20 mouse cellular contexts compared by ENCODE assay signal in genomic region chr3:130932723-130933122, GRCm38 (mm10).
DNase-seq lines count a peak whose midpoint lies in the region; ATAC-seq lines count a peak whose summit lies in the region.
"Had no signal": no experiment of that assay in that cellular context is flagged by ENCODE, and none has a peak within 500 bp of the region (broad histone marks: within the 10 kb centered on the region; RNA-seq: fewer than 3 reads in every experiment).

No protein-coding gene starts in this region.

- no peak overlapping the region for H3K4me3 ChIP-seq in limb, embryonic 15.5 days
- no peak overlapping the region for H3K4me3 ChIP-seq in limb, embryonic 10.5 days
- H3K4me3 ChIP-seq in embryonic facial prominence, embryonic 15.5 days (replicated peaks), result no peak overlapping the region
- H3K4me3 ChIP-seq: embryonic facial prominence, embryonic 12.5 days; forebrain, embryonic 15.5 days; heart, adult 2 months; hindbrain, embryonic 13.5 days had no signal

- no peak for DNase-seq in limb, embryonic 10.5 days (ENCODE audit: low spot score)
- peak; percentile 70 for DNase-seq in 3134 (ENCODE audit: extremely low read depth, insufficient read length, low spot score)
- DNase-seq in 3T3-L1 (ENCODE audit: low read depth, low spot score), result peak; percentile 59
- no peak for DNase-seq in layer of hippocampus, adult 11-12 months (ENCODE audit: low spot score)
- no peak for DNase-seq in cerebellum, adult 9-10 months
- DNase-seq: adrenal gland, adult 2 months; adrenal gland, postnatal 25 days; cerebellum, adult 2 months; cerebellum, postnatal 14 days; embryo, embryonic 11 days; heart, adult 2 months; heart, postnatal 10 days; heart, postnatal 4 days; kidney, adult 11 months had no signal

- H3K36me3 ChIP-seq in limb, embryonic 15.5 days, result no peaks in the 10 kb centered on the region
- H3K36me3 ChIP-seq in limb, embryonic 10.5 days, result no peaks in the 10 kb centered on the region
- H3K36me3 ChIP-seq in embryonic facial prominence, embryonic 15.5 days, result no peaks in the 10 kb centered on the region
- H3K36me3 ChIP-seq: embryonic facial prominence, embryonic 12.5 days; forebrain, embryonic 15.5 days; hindbrain, embryonic 13.5 days had no signal

- no peaks in the 10 kb centered on the region for H3K27me3 ChIP-seq in limb, embryonic 15.5 days
- H3K27me3 ChIP-seq in limb, embryonic 10.5 days (ENCODE audit: low read depth, poor library complexity, severe bottlenecking), result peaks cover 11% of the 10 kb centered on the region; the same call in 1 of the 2 replicates
- H3K27me3 ChIP-seq in embryonic facial prominence, embryonic 15.5 days, result no peaks in the 10 kb centered on the region
- H3K27me3 ChIP-seq: embryonic facial prominence, embryonic 12.5 days; forebrain, embryonic 15.5 days had no signal

- 58% methylated on average over 6 of the region's 6 CpGs for WGBS in limb, embryonic 15.5 days
- 79% methylated on average over 6 of the region's 6 CpGs for WGBS in limb, embryonic 10.5 days
- WGBS in embryonic facial prominence, embryonic 15.5 days, result 50% methylated on average over 6 of the region's 6 CpGs

- H3K4me2 ChIP-seq in limb, embryonic 15.5 days, result no peak overlapping the region
- no peak overlapping the region for H3K4me2 ChIP-seq in embryonic facial prominence, embryonic 15.5 days (replicated peaks)
- H3K4me2 ChIP-seq: embryonic facial prominence, embryonic 12.5 days; forebrain, embryonic 15.5 days; hindbrain, embryonic 13.5 days had no signal

- no peak for ATAC-seq in limb, embryonic 15.5 days (ENCODE audit: insufficient number of reproducible peaks, low FRiP score, low TSS enrichment, low read depth)
- no peak for ATAC-seq in embryonic facial prominence, embryonic 15.5 days (ENCODE audit: insufficient number of reproducible peaks, low FRiP score, low TSS enrichment, low read depth)
- ATAC-seq: forebrain, embryonic 15.5 days; hindbrain, postnatal 0 days had no signal

- H3K9me3 ChIP-seq in limb, embryonic 15.5 days, result no peaks in the 10 kb centered on the region
- H3K9me3 ChIP-seq in limb, embryonic 10.5 days (replicated peaks), result no peaks in the 10 kb centered on the region
- H3K9me3 ChIP-seq in embryonic facial prominence, embryonic 15.5 days (replicated peaks), result no peaks in the 10 kb centered on the region
- H3K9me3 ChIP-seq: embryonic facial prominence, embryonic 12.5 days; forebrain, embryonic 15.5 days; hindbrain, embryonic 13.5 days had no signal

- peak overlapping the region; percentile 54; the same call in 1 of the 2 replicates for H3K27ac ChIP-seq in limb, embryonic 15.5 days
- no peak overlapping the region for H3K27ac ChIP-seq in limb, embryonic 10.5 days
- peak overlapping the region; percentile 39 for H3K27ac ChIP-seq in embryonic facial prominence, embryonic 15.5 days (replicated peaks)
- H3K27ac ChIP-seq: embryonic facial prominence, embryonic 12.5 days; forebrain, embryonic 15.5 days; heart, adult 2 months; hindbrain, embryonic 13.5 days; hindbrain, postnatal 0 days had no signal

- H3K4me1 ChIP-seq in limb, embryonic 15.5 days, result peaks cover 28% of the 10 kb centered on the region
- H3K4me1 ChIP-seq in limb, embryonic 10.5 days, result peaks cover 21% of the 10 kb centered on the region
- peaks cover 25% of the 10 kb centered on the region for H3K4me1 ChIP-seq in embryonic facial prominence, embryonic 15.5 days
- H3K4me1 ChIP-seq: forebrain, embryonic 15.5 days; hindbrain, embryonic 13.5 days had no signal

- H3K9ac ChIP-seq in limb, embryonic 15.5 days, result no peak overlapping the region
- no peak overlapping the region for H3K9ac ChIP-seq in embryonic facial prominence, embryonic 15.5 days
- H3K9ac ChIP-seq: embryonic facial prominence, embryonic 12.5 days; forebrain, embryonic 15.5 days; hindbrain, embryonic 13.5 days had no signal

Comparison
In these comparisons a context has a peak if more than half of its experiments do, and no peak if none do; other contexts are left out.
1. DNase-seq: peak in 3134 (single experiment) and 3T3-L1 (single experiment); none in limb, embryonic 10.5 days (single experiment), layer of hippocampus, adult 11-12 months (single experiment) and cerebellum, adult 9-10 months (single experiment).